Mouse (Mus musculus): ENCODE results near the gene Rcn3.

DNA sequence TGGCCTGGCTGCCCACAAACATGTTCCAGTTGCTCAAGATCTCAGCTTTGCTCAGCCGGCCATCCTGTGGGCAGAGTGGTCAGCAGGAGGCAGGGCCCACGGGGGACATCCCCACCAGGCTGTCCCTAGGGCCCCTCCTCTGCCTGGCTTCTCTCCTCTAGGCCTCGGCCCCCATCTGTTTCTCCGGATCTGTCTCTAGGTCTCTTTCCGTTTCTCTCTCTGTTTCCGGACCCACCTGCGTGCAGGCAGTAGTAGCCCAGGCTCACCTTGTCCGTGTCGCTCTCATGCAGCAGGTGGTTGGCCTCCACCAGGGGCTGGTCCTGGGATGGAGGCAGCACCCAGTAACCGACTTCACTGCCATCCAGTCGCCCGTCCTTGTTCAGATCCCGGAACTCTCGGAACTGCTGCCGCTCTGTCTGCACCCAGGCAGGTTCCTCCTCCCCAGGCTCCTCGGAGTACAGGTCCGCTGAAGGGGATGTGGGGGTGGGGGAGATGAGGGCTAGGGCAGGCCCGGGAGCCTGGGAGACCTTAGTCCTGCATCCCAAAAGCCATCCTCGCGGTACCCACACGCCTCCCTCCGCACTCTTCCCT, 8.6 kb downstream of the Rcn3 start:
- TF ChIP-seq ZNF384 (IDR thresholded peaks at IDR 0.05; ENCODE audit: low read depth, low read length) (no peak), HCFC1 (IDR thresholded peaks at IDR 0.05; ENCODE audit: borderline replicate concordance, insufficient read depth, low read length) (no peak), ZC3H11A (IDR thresholded peaks at IDR 0.05; ENCODE audit: borderline replicate concordance, low read depth, low read length) (no peak)
